Mouse (Mus musculus): Measurements from ENCODE around the gene Nr1h3. TPM values are rescaled to one million over a fixed set of nuclear protein-coding genes. Genes with fewer than 3 reads are reported as not detected.
A peak's percentile ranks its signal among the peaks of the same experiment; 100 is the strongest.

Gene Nr1h3
- polyA plus RNA-seq, 1 experiment from 2014 or later, result 1.9 TPM

DNA sequence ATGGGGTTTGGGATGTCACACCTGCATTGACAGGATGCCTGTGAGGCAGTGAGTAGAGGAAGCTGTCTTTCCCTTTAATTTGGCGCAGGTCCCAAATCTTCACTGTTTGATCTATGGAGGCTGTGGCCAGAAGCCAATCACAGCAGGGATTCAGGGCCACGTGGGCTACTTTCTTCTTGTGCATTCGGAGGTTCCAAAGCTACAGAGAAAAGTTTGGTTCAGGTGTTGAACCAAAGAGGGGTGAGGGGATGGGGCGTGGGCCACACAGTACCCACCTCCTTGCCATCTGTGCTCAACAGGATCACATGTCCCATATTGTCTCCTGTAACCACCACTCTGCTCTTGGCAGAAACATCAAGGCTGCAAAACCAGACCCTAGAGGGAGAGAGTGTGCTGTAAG is 14.4 kb upstream of the Nr1h3 start:
- H3K9me3 ChIP-seq, result no peaks in the 10 kb centered on the region
- no peaks in the 10 kb centered on the region for H3K27me3 ChIP-seq (replicated peaks)
- H3K4me1 ChIP-seq, result no peaks in the 10 kb centered on the region
- 66% methylated on average over 4 of the region's 4 CpGs for WGBS
- H3K4me2 ChIP-seq, result no peak overlapping the region
- H3K4me3 ChIP-seq, result no peak overlapping the region
- H3K9ac ChIP-seq, result no peak overlapping the region
- no peak for ATAC-seq (ENCODE audit: extremely low read depth, insufficient number of reproducible peaks, low FRiP score, low TSS enrichment)
- H3K36me3 ChIP-seq, result peaks cover 48% of the 10 kb centered on the region
- no peak overlapping the region for H3K27ac ChIP-seq (replicated peaks)

DNA sequence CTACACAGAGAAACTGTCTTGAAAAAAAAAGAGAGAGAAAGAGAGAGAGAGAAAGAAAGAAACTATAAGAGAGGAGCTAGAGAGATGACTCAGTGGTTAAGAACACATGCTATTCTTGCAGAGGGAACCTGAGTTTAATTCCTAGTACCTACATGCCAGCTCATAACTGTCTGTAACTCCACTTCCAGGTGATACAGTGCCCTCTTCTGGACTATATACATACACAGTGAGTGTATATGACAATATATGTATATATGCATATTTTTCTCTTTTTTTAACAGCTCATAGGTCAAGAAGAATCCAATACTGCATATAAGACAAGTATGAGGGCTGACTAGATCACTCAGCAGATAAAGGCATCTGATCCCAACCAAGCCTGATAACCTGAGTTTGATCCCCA is 10.7 kb upstream of the Nr1h3 start:
- no peak overlapping the region for H3K4me3 ChIP-seq
- ATAC-seq (ENCODE audit: extremely low read depth, insufficient number of reproducible peaks, low FRiP score, low TSS enrichment), result no peak
- H3K4me1 ChIP-seq, result no peaks in the 10 kb centered on the region
- no peak overlapping the region for H3K27ac ChIP-seq (replicated peaks)
- H3K4me2 ChIP-seq, result no peak overlapping the region
- peaks cover 80% of the 10 kb centered on the region for H3K36me3 ChIP-seq
- H3K9ac ChIP-seq, result no peak overlapping the region
- no peaks in the 10 kb centered on the region for H3K27me3 ChIP-seq (replicated peaks)
- H3K9me3 ChIP-seq, result no peaks in the 10 kb centered on the region

DNA sequence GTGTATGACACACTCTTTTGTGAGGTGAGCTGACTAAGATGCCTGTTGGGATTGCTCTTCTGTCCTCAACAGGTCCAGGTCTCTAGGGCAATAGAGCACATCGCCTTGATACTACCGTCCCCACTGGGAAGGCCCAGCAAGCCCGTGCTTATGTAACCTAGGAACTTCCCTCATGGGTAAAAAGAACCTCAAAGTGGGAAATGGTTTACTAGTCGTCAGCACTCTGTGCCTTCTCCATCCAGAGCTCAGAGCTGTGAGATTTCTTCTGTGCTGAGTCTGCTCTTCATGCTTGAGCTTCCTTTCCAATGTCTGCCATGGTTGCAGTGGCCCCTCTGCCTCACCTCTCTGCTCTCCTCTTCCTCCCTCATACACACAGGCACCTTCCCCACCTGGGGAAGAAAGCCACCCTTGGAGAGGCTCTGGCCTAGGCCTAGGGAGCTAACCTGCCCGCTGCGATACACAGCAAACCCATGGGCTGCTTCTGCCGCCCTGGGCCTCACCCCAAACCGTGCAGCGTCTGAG is 3.7 kb upstream of the Nr1h3 start:
- Histone ChIP-seq H3K27ac (replicated peaks) (no peak overlapping the region), H3K9me3 (no peaks in the 10 kb centered on the region), H3K36me3 (peaks cover 66% of the 10 kb centered on the region), H3K4me1 (peaks cover 19% of the 10 kb centered on the region), H3K4me2 (no peak overlapping the region), H3K9ac (no peak overlapping the region), H3K27me3 (replicated peaks) (no peaks in the 10 kb centered on the region), H3K4me3 (no peak overlapping the region)
- WGBS, result 87% methylated on average over 9 of the region's 9 CpGs
- ATAC-seq (ENCODE audit: extremely low read depth, insufficient number of reproducible peaks, low FRiP score, low TSS enrichment), result no peak

GRCm38 (mm10) chr2:91202972-91203656 is 480 bp upstream of the Nr1h3 start:
- H3K27ac ChIP-seq (replicated peaks), result peak overlapping the region; percentile 97
- peak overlapping the region; percentile 87 for H3K4me3 ChIP-seq
- H3K4me2 ChIP-seq, result peak overlapping the region; percentile 82
- peaks cover 36% of the 10 kb centered on the region for H3K36me3 ChIP-seq
- 12% methylated on average over 20 of the region's 20 CpGs for WGBS
- no peaks in the 10 kb centered on the region for H3K27me3 ChIP-seq (replicated peaks)
- H3K4me1 ChIP-seq, result peaks cover 19% of the 10 kb centered on the region
- no peak for ATAC-seq (ENCODE audit: extremely low read depth, insufficient number of reproducible peaks, low FRiP score, low TSS enrichment)
- no peaks in the 10 kb centered on the region for H3K9me3 ChIP-seq
- peak overlapping the region; percentile 94 for H3K9ac ChIP-seq

DNA sequence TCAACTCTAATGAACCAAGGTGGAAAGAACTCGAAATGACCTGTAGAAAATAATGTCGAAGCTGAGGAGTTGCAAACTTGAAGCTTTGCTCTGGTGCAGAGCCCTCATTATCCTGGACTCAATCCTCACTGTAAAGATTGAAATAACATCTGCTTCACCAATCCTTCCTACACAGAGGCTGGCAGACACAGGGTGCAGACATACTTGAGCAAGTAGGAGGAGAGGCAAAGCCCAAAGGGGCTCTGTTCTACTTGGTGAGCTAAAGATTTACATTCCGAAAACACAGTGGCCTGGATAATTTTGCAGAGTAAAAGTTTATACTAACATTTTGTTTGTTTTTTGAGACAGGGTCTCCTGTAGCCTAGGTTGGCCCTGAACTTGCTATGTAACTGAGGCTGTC is 3.7 kb downstream of the Nr1h3 start:
- H3K9me3 ChIP-seq, result no peaks in the 10 kb centered on the region
- 73% methylated on average over 3 of the region's 3 CpGs for WGBS
- no peaks in the 10 kb centered on the region for H3K27me3 ChIP-seq (replicated peaks)
- H3K9ac ChIP-seq, result no peak overlapping the region
- ATAC-seq (ENCODE audit: extremely low read depth, insufficient number of reproducible peaks, low FRiP score, low TSS enrichment), result no peak
- no peak overlapping the region for H3K27ac ChIP-seq (replicated peaks)
- peaks cover 31% of the 10 kb centered on the region for H3K4me1 ChIP-seq
- no peak overlapping the region for H3K4me2 ChIP-seq
- H3K4me3 ChIP-seq, result no peak overlapping the region
- no peaks in the 10 kb centered on the region for H3K36me3 ChIP-seq

DNA sequence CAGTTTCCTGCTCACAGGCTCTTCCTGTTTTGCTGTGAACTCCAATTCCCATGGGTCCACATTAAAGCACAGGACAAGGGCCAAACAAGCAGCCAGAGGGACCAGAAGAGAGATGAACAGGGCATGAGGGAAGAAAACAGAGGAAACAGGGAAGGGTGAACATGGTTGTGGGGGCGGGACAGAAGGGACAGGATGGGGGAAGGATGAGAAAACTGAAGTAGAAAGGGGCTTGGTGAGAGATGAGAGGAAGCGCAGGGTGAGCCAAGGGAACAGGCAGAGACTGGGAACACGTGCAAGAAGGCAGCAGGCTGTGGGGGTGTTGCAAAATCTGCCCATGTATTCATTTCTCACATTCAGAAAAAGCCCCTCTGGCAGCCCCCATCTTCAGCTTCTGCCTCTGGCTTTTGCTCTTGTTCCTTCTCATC is 6.0 kb downstream of the Nr1h3 start:
- no peaks in the 10 kb centered on the region for H3K27me3 ChIP-seq (replicated peaks)
- H3K27ac ChIP-seq (replicated peaks), result no peak overlapping the region
- no peak for ATAC-seq (ENCODE audit: extremely low read depth, insufficient number of reproducible peaks, low FRiP score, low TSS enrichment)
- H3K4me1 ChIP-seq, result peaks cover 17% of the 10 kb centered on the region
- no peaks in the 10 kb centered on the region for H3K9me3 ChIP-seq
- no peaks in the 10 kb centered on the region for H3K36me3 ChIP-seq
- no peak overlapping the region for H3K4me2 ChIP-seq
- no peak overlapping the region for H3K4me3 ChIP-seq
- WGBS, result 57% methylated on average over 3 of the region's 3 CpGs
- H3K9ac ChIP-seq, result no peak overlapping the region

- Histone ChIP-seq H3K36me3 (no peaks in the 10 kb centered on the region), H3K27me3 (replicated peaks) (no peaks in the 10 kb centered on the region), H3K27ac (replicated peaks) (peak overlapping the region; percentile 40; the same call in 1 of the 2 replicates), H3K9me3 (no peaks in the 10 kb centered on the region), H3K4me1 (peaks cover 15% of the 10 kb centered on the region), H3K9ac (peak overlapping the region; percentile 76), H3K4me2 (peak overlapping the region; percentile 75), H3K4me3 (peak overlapping the region; percentile 49)
- WGBS, result 0% methylated on average over 27 of the region's 27 CpGs
- ATAC-seq (ENCODE audit: extremely low read depth, insufficient number of reproducible peaks, low FRiP score, low TSS enrichment), result peak; percentile 52
Observed at GRCm38 (mm10) chr2:91194624-91195332, 7.9 kb downstream of the Nr1h3 start.

DNA sequence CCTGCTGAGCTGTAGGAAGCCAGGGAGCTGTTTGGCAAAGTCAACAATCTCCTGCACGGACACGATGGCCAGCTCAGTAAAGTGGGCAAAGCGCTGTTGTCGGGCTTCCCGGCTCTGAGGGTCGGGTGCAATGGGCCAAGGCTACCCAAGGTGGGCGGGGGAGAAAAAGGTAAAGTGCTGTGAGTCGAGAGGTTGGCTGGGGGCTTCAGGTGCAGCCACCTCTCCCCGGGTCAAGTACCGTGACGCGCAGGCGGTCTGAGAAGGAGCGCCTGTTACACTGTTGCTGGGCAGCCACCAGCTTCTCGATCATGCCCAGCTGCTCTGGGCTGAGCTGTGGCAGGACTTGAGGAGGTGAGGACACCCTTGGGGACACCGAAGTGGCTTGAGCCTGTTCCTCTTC is 12.1 kb downstream of the Nr1h3 start:
- no peaks in the 10 kb centered on the region for H3K36me3 ChIP-seq
- H3K4me3 ChIP-seq, result no peak overlapping the region
- H3K9me3 ChIP-seq, result no peaks in the 10 kb centered on the region
- ATAC-seq (ENCODE audit: extremely low read depth, insufficient number of reproducible peaks, low FRiP score, low TSS enrichment), result no peak
- H3K27me3 ChIP-seq (replicated peaks), result no peaks in the 10 kb centered on the region
- H3K4me2 ChIP-seq, result no peak overlapping the region
- WGBS, result 81% methylated on average over 16 of the region's 16 CpGs
- H3K4me1 ChIP-seq, result peaks cover 12% of the 10 kb centered on the region
- H3K9ac ChIP-seq, result no peak overlapping the region
- H3K27ac ChIP-seq (replicated peaks), result no peak overlapping the region

DNA sequence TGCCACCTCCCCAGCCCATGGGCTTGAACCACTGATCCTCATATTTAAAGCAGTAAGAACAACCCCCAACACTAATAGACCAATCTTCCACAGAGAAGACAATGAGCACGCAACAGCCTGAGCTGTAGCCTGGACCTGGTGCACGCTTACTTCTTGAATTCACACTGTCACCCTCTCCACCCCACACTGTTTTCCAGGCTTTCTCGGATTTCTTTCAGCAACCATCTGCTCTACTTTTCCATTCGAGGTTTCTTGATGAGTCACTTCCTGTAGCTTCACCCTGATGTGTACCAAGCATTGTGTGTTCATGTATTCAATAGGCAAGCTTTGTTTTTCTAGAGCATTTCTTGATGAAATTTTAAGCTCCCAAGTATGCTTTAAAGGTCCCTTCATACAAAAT is 15.2 kb downstream of the Nr1h3 start:
- no peak overlapping the region for H3K4me3 ChIP-seq
- ATAC-seq (ENCODE audit: extremely low read depth, insufficient number of reproducible peaks, low FRiP score, low TSS enrichment), result no peak
- no peaks in the 10 kb centered on the region for H3K36me3 ChIP-seq
- H3K4me1 ChIP-seq, result peaks cover 4% of the 10 kb centered on the region
- H3K9ac ChIP-seq, result no peak overlapping the region
- 55% methylated on average over 4 of the region's 4 CpGs for WGBS
- H3K27ac ChIP-seq (replicated peaks), result no peak overlapping the region
- no peaks in the 10 kb centered on the region for H3K27me3 ChIP-seq (replicated peaks)
- H3K9me3 ChIP-seq, result no peaks in the 10 kb centered on the region
- no peak overlapping the region for H3K4me2 ChIP-seq

GRCm38 (mm10) chr2:91186208-91186607 is 16.4 kb downstream of the Nr1h3 start:
- Histone ChIP-seq H3K9ac (no peak overlapping the region), H3K27ac (replicated peaks) (no peak overlapping the region), H3K9me3 (no peaks in the 10 kb centered on the region), H3K36me3 (no peaks in the 10 kb centered on the region), H3K4me1 (peaks cover 13% of the 10 kb centered on the region), H3K4me2 (no peak overlapping the region), H3K4me3 (no peak overlapping the region), H3K27me3 (replicated peaks) (no peaks in the 10 kb centered on the region; the same call in 1 of the 2 replicates)
- WGBS, result 67% methylated on average over 1 of the region's 1 CpGs
- ATAC-seq (ENCODE audit: extremely low read depth, insufficient number of reproducible peaks, low FRiP score, low TSS enrichment), result no peak

- H3K36me3 ChIP-seq, result no peaks in the 10 kb centered on the region
- no peaks in the 10 kb centered on the region for H3K9me3 ChIP-seq
- ATAC-seq (ENCODE audit: extremely low read depth, insufficient number of reproducible peaks, low FRiP score, low TSS enrichment), result no peak
- H3K27me3 ChIP-seq (replicated peaks), result no peaks in the 10 kb centered on the region; the same call in 1 of the 2 replicates
- H3K4me3 ChIP-seq, result peak within 1 kb of the TSS; percentile 69
- 56% methylated on average over 15 of the region's 15 CpGs for WGBS
- H3K4me2 ChIP-seq, result peak within 1 kb of the TSS; percentile 85
- peak within 1 kb of the TSS; percentile 76 for H3K9ac ChIP-seq
- H3K4me1 ChIP-seq, result peaks cover 26% of the 10 kb centered on the region
- H3K27ac ChIP-seq (replicated peaks), result peak within 1 kb of the TSS; percentile 72
Observed at GRCm38 (mm10) chr2:91183711-91184405, 18.8 kb downstream of the Nr1h3 start, which contains the start of gene Madd. Gene Madd (minus strand): TSS chr2:91183837.

Data from heart, embryonic 13.5 days (tissue).